Mouse (Mus musculus) embryo, embryonic 11 days (tissue): Measurements from ENCODE around the gene 1700021F05Rik.

Experiments used
- DNase-seq: peaks from one replicate; pipeline ENCODE4 v3.0.0-alpha.2; 2015

Gene 1700021F05Rik

GRCm38 (mm10) chr10:43540442-43541152 is at the start of gene 1700021F05Rik:
1700021F05Rik (minus strand) TSS chr10:43540994.
- peak; percentile 96 for DNase-seq

GRCm38 (mm10) chr10:43588470-43589177 is 47.8 kb upstream of the 1700021F05Rik start:
- DNase-seq: no peak

GRCm38 (mm10) chr10:43584538-43584937 is 43.7 kb upstream of the 1700021F05Rik start:
- no peak for DNase-seq

- no peak for DNase-seq
Measured at GRCm38 (mm10) chr10:43581260-43581659, 40.5 kb upstream of the 1700021F05Rik start.

- peak; percentile 92 for DNase-seq
Measured at GRCm38 (mm10) chr10:43580649-43581078, 39.9 kb upstream of the 1700021F05Rik start.

- DNase-seq: peak; percentile 74
Measured at GRCm38 (mm10) chr10:43579381-43580261, 38.8 kb upstream of the 1700021F05Rik start.

GRCm38 (mm10) chr10:43578754-43579380 is 38.1 kb upstream of the 1700021F05Rik start:
- peak; percentile 92 for DNase-seq

- DNase-seq: peak; percentile 86
Measured at GRCm38 (mm10) chr10:43578366-43578753, 37.6 kb upstream of the 1700021F05Rik start.

- no peak for DNase-seq
Measured at GRCm38 (mm10) chr10:43577997-43578331, 37.2 kb upstream of the 1700021F05Rik start, which contains the start of gene Cd24a. Cd24a (plus strand) TSS chr10:43578284.

- peak; percentile 73 for DNase-seq
Measured at GRCm38 (mm10) chr10:43577299-43577996, 36.7 kb upstream of the 1700021F05Rik start.

- peak; percentile 87 for DNase-seq
Measured at GRCm38 (mm10) chr10:43574956-43575355, 34.2 kb upstream of the 1700021F05Rik start.

- no peak for DNase-seq
Measured at GRCm38 (mm10) chr10:43574352-43574751, 33.6 kb upstream of the 1700021F05Rik start.

- no peak for DNase-seq
Measured at GRCm38 (mm10) chr10:43561311-43561710, 20.5 kb upstream of the 1700021F05Rik start.

GRCm38 (mm10) chr10:43560765-43561164 is 20.0 kb upstream of the 1700021F05Rik start:
- no peak for DNase-seq

- DNase-seq: no peak
Measured at GRCm38 (mm10) chr10:43559313-43559712, 18.5 kb upstream of the 1700021F05Rik start.

- no peak for DNase-seq
Measured at GRCm38 (mm10) chr10:43557630-43558165, 16.9 kb upstream of the 1700021F05Rik start.

- DNase-seq: no peak
Measured at GRCm38 (mm10) chr10:43551388-43551787, 10.6 kb upstream of the 1700021F05Rik start.

- DNase-seq: no peak
Measured at GRCm38 (mm10) chr10:43550923-43551322, 10.1 kb upstream of the 1700021F05Rik start.

- peak; percentile 26 for DNase-seq
Measured at GRCm38 (mm10) chr10:43549411-43549810, 8.6 kb upstream of the 1700021F05Rik start.

- DNase-seq: no peak
Measured at GRCm38 (mm10) chr10:43541153-43541544, 355 bp upstream of the 1700021F05Rik start.

- DNase-seq: peak; percentile 25
Measured at GRCm38 (mm10) chr10:43539746-43540310, 966 bp downstream of the 1700021F05Rik start.
